In the genomic region with DNA sequence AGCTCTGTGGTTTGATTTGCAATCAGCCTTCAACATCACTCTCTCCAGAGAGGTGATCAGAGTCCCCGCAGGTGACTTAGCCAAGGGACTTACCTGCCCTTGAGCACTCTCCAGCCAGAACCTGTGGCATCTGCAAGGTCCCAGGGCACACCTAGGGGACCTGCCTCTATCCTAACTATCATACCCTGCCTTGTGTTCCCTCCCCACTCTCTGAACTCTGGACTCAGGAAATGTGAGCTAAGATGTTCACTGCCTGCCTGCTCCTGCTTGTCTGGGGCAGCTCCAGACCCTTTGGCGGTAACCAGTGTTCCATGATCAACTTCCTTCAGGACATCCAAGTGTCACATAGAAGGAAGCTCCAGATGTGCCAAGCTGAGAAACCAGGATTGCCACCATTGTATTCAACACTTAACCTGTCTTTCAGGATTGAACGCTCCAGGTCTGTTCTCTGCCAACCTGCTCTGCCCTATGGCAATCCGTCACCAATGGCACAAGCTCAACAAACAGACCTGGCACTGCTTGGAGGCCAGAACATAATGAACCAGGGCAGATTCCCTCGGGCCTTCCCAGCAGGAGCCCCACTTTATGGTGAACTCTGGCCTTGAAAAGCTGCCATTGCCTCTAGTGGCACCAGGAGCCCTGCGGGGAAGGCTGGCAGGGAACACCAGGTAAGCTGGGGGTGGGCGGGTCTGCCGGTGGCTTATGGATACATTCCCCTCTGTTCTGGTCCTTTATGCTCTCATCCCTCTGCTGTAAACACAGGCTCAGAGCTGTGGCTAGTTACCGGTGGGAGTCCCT, we compare ENCODE assay signal across 12 mouse cellular contexts.
A peak's percentile ranks its signal among the peaks of the same experiment; 100 is the strongest.
DNase-seq lines count a peak whose midpoint lies in the region; ATAC-seq and TF ChIP-seq lines count a peak whose summit lies in the region.
"Had no signal": no experiment of that assay in that cellular context is flagged by ENCODE, and none has a peak within 500 bp of the region (broad histone marks: within the 10 kb centered on the region; RNA-seq: fewer than 3 reads in every experiment).

No protein-coding gene starts in this region.

- no peak overlapping the region for H3K4me3 ChIP-seq in kidney, embryonic 15.5 days (replicated peaks)
- H3K4me3 ChIP-seq in lung, adult 2 months (replicated peaks; ENCODE audit: extremely low read depth, low read depth, low read length): no peak overlapping the region
- H3K4me3 ChIP-seq in layer of hippocampus, adult 2 months: no peak overlapping the region
- H3K4me3 ChIP-seq: neural tube, embryonic 12.5 days had no signal

- H3K9ac ChIP-seq in kidney, embryonic 15.5 days: no peak overlapping the region
- H3K9ac ChIP-seq: lung, embryonic 14.5 days; neural tube, embryonic 12.5 days had no signal

- no peak overlapping the region for H3K27ac ChIP-seq in kidney, embryonic 15.5 days
- no peak overlapping the region for H3K27ac ChIP-seq in layer of hippocampus, adult 2 months
- H3K27ac ChIP-seq: neural tube, embryonic 12.5 days had no signal

- no peaks in the 10 kb centered on the region for H3K9me3 ChIP-seq in kidney, embryonic 15.5 days (replicated peaks)
- H3K9me3 ChIP-seq: neural tube, embryonic 12.5 days had no signal

- H3K4me1 ChIP-seq in kidney, embryonic 15.5 days: peaks cover 13% of the 10 kb centered on the region
- H3K4me1 ChIP-seq in lung, adult 2 months (ENCODE audit: control insufficient read depth, insufficient read depth, low read length): no peaks in the 10 kb centered on the region

- 75% methylated on average over 9 of the region's 9 CpGs for WGBS in kidney, embryonic 15.5 days
- 74% methylated on average over 9 of the region's 9 CpGs for WGBS in lung, adult 2 months

- no peak for ATAC-seq in kidney, embryonic 15.5 days (replicated peaks; ENCODE audit: low FRiP score)
- ATAC-seq: hindbrain, embryonic 16.5 days had no signal

- 0 out of 2 replicates have a peak, but pooled peaks cover 3% of the 10 kb centered on the region for H3K27me3 ChIP-seq in kidney, embryonic 15.5 days
- H3K27me3 ChIP-seq: neural tube, embryonic 12.5 days had no signal

- TF ChIP-seq POLR2A in lung, adult 2 months (IDR thresholded peaks at IDR 0.05; ENCODE audit: borderline replicate concordance, extremely low read depth, low read depth, low read length): no peak

- H3K4me2 ChIP-seq in kidney, embryonic 15.5 days: no peak overlapping the region
- H3K4me2 ChIP-seq: lung, embryonic 14.5 days; neural tube, embryonic 12.5 days had no signal

- no peak for TF ChIP-seq CTCF in lung, adult 2 months (IDR thresholded peaks at IDR 0.05; ENCODE audit: insufficient read depth, low read length)
- no peak for TF ChIP-seq CTCF in layer of hippocampus, adult 2 months (conservative IDR thresholded peaks at IDR 0.05)

- peak; percentile 18 for DNase-seq in kidney, adult 11 months
- DNase-seq in adrenal gland, adult 8-10 months: peak; percentile 26
- peak; percentile 11 for DNase-seq in cerebellum, adult 11 months
- peak; percentile 98 for DNase-seq in gonadal fat pad, adult 2 months (ENCODE audit: low read depth)
- no peak for DNase-seq in left cerebral cortex, adult 8-10 months (ENCODE audit: low spot score in 2 of 2)
- no peak for DNase-seq in lung, adult 2 months
- no peak for DNase-seq in layer of hippocampus, adult 2 months (ENCODE audit: low spot score in 2 of 2)
- DNase-seq: lung, embryonic 14.5 days; thymus, postnatal 14 days had no signal

- H3K36me3 ChIP-seq in kidney, embryonic 15.5 days: no peaks in the 10 kb centered on the region
- H3K36me3 ChIP-seq: neural tube, embryonic 12.5 days had no signal

Comparison
In these comparisons a context has a peak if more than half of its experiments do, and no peak if none do; other contexts are left out.
1. DNase-seq: peak in kidney, adult 11 months (single experiment), adrenal gland, adult 8-10 months (single experiment), cerebellum, adult 11 months (single experiment) and gonadal fat pad, adult 2 months (single experiment); none in left cerebral cortex, adult 8-10 months (0 of 2), lung, adult 2 months (single experiment) and layer of hippocampus, adult 2 months (0 of 2).